Mouse (Mus musculus) right cerebral cortex, postnatal 10 days (tissue): ENCODE results near the gene Olfr523.
A peak's percentile ranks its signal among the peaks of the same experiment; 100 is the strongest.

ENCODE experiments used
- DNase-seq, 2 experiments: peaks; one replicate each; pipeline ENCODE4 v3.0.0; 2021; ENCODE audit warnings: low spot score in 2 of 2

Gene Olfr523

DNA sequence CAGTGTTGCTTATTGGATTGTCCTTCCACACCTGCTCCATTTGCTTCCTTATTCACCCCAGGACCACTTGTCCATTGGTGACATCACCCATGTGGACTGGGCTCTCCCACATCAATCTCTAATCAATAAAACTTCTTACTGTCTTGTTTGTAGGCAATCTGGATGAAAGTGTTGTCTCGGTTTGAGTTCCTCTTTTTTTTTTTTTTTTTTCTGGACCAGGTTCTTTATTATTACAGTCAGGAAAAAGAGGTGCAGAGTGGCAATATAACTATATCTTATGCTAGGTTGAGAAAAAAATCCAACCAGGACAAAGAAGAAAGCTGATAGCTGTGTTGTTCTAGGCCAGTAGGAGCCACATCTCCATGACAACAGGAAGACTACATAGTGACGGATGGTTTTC, 7.7 kb downstream of the Olfr523 start:
- no peak for DNase-seq

GRCm38 (mm10) chr7:140184206-140184605, 11.2 kb downstream of the Olfr523 start:
- no peak for DNase-seq

GRCm38 (mm10) chr7:140186646-140187620, 13.9 kb downstream of the Olfr523 start:
- DNase-seq, result peak in 1 of 2 experiments; percentile 60

- no peak for DNase-seq
Measured at GRCm38 (mm10) chr7:140187721-140188390, 14.8 kb downstream of the Olfr523 start.

DNA sequence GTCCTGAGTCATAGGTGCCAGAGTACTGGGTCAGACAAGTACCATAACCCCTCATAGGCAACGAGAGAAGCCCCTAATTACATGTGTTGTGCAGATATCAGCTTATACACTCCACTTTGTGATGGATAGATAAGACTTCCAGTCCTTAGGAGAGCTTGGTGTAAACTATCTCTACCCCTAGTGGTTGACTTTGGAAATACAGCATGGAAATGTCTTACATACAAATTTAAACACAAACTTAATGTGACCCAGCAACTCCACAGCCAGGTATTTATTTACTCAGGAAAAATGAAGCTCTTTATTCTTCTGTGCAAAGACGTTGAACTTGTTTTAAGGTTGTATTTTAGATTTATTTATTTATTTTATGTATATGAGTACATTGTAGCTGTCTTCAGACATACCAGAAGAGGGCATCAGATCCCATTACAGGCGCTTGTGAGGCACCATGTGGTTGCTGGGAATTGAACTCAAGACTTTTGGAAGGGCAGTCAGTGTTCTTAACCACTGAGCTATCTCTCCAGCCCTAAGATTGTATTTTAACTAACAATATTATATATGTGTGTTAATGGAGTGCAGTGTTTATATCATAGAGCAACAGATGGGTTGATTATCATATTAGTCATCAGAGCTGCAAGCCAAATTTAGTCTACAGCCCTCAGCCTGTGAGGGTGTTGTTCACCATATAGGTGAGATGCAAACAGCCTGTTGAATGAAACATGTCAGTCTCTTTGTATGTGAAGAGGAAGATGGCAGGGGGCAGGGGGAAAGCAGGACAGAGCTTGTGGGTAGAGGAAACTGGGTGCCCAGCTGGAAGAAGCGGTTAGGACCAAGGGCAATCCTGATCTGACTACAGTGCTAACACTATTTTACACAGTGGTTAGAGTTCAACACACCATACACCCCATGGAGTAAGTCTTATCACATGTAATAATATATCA, 15.6 kb downstream of the Olfr523 start:
- DNase-seq, result no peak

GRCm38 (mm10) chr7:140190435-140190834, 17.4 kb downstream of the Olfr523 start:
- DNase-seq, result no peak

DNA sequence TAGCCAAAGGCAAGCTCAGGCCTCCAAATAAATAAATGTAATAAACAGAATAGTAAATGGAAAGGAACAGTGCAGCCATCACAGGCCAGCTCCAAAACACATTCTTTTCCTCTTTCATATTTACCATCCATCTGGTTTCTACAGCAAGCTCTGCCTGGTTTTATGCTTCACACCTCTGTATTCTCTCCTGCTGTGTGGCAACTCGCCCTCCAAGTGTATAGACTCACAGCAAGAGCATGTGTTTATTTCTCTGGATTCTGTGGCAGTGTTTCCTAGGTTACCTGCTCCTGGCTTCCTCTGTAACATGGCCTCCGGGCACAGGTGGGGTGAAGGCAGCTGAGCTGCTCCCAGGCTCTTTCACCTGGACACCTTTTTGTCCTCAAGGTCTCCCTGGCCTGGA, 19.4 kb downstream of the Olfr523 start:
- no peak for DNase-seq

DNA sequence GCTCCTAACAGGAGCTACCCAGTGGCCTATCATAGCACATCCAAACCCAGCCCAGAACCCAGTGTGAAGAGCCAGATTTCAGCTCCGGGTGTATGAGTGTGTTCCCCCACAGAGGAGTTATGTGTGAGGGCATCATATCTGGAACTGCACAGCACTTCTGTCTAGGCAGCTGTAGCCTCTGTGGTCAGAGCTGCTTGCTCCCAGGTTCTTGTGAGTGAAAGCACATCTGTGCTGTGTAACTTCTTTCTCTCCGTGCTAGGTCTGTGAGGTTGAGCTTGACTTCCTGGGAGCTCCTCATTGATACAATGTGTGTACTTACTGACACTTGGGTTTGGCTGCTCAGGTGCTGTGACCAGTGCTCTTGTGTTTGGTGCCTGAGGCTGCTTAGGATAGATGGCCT, 19.8 kb downstream of the Olfr523 start:
- DNase-seq, result no peak

DNA sequence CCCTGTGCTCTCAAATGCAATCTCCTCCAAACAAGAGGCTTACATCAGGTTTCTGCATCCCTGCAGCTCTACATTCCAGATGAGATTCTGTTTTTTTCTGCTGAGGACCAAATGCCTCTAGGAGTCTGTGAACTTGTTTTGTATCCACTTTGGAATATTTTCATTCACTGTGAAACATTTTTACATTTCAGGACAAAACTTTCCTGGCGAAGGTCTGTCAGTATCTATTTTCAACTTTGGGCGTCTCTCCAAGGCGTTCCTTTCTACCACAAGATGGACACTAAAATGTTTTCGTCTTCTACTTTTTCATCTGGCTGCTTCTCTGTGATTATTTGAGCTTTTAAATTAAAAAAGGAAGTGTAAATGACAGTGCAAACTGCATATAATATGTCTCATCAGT, 21.0 kb downstream of the Olfr523 start:
- no peak for DNase-seq

DNA sequence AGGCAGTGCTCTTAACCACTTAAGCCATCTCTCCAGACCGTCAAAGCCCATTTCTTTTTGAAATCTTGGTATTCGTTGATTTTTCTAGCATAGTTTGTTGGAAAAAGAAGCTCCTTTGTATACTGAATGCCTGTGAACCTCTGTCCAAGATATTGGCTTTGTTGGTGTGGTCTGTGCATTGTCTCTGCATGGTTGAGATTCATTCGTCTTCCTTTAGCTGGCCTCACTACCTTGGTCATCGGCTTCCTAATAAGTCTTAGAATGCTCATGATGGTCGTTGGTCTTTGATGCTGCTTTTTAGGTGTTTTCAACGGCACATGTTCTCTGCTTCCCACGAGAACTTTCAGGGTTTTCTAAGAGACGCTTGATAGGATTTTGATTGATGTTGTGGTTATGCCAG, 23.0 kb downstream of the Olfr523 start:
- DNase-seq, result no peak

GRCm38 (mm10) chr7:140201090-140201489, 28.1 kb downstream of the Olfr523 start:
- no peak for DNase-seq

DNA sequence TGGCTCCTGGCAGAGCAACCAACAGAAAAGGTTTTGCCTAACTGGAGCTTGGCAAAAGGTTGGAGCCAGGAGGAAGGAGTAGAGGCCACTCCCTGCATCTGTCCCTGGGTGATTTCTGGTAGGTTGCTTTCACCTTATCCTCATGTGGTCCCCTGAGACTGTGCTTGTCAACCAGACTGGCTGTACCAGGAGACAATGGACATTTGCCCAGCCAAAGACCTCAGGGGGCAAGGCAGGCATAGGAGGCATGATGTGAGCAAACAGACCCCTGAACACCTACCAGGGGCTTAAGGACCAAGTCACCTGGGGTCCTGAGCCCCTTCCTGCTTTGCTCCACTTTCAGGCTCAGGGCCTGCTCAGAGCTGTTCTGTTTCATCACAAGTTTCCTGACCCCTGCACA, 32.8 kb downstream of the Olfr523 start, which contains the start of gene Olfr524:
TSS of gene Olfr524 (minus strand) at position 101 of the 400 bp plus-strand sequence.
- DNase-seq, result no peak

DNA sequence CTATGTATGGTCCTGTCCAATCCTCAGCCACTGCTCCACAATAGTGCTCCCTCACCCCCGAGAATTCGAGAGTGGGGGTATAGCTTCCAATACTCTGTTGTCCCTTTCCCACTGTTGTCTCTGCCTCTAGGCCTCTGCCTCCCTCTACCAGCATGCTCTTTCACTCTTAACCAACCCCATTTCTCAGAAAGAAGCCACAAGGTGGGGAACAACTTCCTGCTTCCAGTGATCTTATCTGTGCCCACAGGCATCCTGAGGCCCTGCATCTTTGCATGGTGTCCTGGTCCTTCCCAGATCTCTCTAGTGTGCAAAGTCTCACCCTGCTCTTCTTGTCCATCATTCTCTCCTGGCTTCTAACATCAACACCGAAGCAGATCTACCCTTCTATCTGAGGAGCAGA, 33.9 kb downstream of the Olfr523 start:
- no peak for DNase-seq

DNA sequence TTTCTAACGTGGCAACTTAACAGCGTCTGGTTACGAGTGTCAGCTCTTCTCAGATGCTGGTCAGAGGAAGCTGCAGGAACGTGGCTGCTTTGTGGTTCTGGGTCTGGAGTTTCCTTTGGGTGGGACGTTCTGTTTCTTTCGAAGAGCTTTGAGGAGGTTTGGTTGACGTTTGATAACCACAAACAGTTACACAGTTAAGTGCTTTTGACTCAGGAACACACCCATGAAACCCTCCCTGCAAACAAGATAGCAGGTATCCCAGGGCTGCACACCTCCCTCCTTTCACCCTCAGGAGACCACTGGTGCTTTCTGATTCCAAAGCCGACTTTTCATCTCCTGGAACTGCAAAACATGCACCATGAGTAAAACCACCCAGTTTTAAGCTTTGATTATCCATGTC, 35.1 kb downstream of the Olfr523 start:
- DNase-seq, result no peak

DNA sequence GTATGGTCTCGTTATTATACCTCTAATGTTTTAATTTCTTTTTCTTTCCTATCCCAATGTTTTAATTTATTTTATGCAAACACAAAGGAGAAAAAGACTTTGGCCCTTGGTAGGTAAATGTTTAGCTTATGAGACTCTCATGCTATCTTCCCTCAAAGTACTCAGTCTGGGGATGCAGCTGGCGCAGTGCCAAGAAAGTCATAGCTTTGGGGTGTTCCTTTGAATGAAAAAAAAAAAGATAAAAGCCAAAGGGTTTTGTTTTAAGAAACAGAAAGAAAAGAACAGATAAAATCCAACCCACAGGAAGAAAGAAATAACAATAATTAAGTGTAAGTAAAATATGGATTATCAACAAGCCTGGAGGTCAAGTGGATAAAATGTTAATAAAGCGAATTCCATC, 35.7 kb downstream of the Olfr523 start:
- DNase-seq, result no peak

DNA sequence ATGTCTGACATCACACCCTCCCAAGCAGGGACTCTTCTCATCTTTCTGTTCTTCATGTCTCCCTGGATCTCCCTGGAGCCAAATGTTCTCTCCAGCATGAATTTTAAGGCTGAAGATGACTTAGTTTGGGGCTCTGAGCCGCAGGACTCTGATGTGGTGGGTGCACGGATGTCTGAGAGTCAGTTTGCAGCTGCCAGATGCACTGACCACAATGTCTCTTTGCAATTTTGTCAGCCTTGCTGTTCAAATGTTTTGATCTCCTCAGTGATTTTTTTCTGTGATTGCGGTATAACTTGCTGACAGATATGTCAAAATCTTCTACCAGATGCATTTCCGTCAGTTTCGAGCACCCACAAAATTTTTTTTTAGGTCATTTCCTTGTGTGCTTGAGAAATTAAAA, 40.8 kb downstream of the Olfr523 start:
- DNase-seq, result no peak

- no peak for DNase-seq
Measured at GRCm38 (mm10) chr7:140217967-140218366, 45.0 kb downstream of the Olfr523 start, which contains the start of gene Cd163l1. Gene Cd163l1, plus strand, starts transcription at chr7:140218267.

GRCm38 (mm10) chr7:140219268-140219667, 46.3 kb downstream of the Olfr523 start:
- DNase-seq, result no peak

DNA sequence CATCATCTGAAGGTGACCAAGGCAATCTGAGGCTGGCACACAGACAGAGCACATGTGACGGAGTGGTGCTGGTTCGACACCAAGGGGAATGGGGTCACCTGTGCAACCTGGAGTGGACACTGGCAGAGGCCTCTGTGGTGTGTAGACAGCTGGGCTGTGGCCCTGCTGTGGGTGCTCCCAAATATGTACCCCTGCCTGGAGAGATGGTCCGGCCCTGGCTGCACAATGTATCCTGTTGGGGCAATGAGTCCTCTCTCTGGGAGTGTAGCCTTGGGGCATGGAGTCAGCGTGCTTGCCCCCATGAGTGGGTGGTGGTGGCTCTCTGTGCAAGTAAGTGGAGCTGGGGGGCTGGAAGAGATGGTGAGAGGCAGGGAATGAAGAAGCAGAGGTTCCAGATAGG, 47.4 kb downstream of the Olfr523 start:
- no peak for DNase-seq

DNA sequence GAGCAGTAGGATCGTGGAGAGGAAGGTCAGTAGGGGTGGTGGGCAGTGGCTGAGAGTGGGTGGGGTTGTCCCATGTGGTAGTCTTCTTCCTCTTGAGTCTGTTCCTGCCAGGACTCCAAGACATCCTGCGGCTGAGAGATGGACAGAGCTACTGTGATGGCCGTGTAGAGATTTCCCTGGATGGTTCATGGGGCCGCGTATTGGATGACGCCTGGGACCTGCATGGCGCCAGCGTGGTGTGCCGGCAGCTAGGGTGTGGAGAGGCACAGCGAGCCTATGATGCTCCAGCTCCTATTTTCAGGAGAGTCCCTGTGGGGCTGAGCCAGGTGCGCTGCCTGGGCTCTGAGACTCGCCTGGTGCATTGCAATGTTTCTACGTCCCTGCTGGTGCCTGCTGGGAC, 51.2 kb downstream of the Olfr523 start:
- no peak for DNase-seq
